Mouse (Mus musculus) midbrain, embryonic 12.5 days (tissue): ENCODE results near the gene Fam186a. TPM values are rescaled to one million over a fixed set of nuclear protein-coding genes. Genes with fewer than 3 reads are reported as not detected.
"Not testable (repeated sequence)": the region's sequence is repeated elsewhere in the genome, so short reads cannot be mapped to it uniquely, and the experiment has no call there.

ENCODE experiments used
- ATAC-seq: fragments of 200-750 bp; cut with Nextera tagmentation; 2 replicates; pipeline ENCODE4 v1.8.0; 2017; ENCODE audit warnings: low read depth, moderate TSS enrichment, moderate library complexity; ENCODE audit not compliant: low FRiP score
- H3K27ac ChIP-seq: fragments of 300-500 bp; sonication (generic); replicated peaks from 2 replicates; pipeline ENCODE4 v1.5.1; 2016; ENCODE audit warnings: mild to moderate bottlenecking
- H3K27me3 ChIP-seq: fragments of 300-500 bp; sonication (generic); 2 replicates; pipeline ENCODE4 v1.6.1; 2016; ENCODE audit warnings: mild to moderate bottlenecking
- H3K36me3 ChIP-seq: fragments of 300-500 bp; sonication (generic); 2 replicates; pipeline ENCODE4 v1.6.1; 2016
- H3K4me1 ChIP-seq: fragments of 300-500 bp; sonication (generic); 2 replicates; pipeline ENCODE4 v1.6.1; 2016
- H3K4me2 ChIP-seq: fragments of 300-500 bp; sonication (generic); replicated peaks from 2 replicates; pipeline ENCODE4 v1.6.1; 2016; ENCODE audit warnings: mild to moderate bottlenecking, moderate library complexity
- H3K4me3 ChIP-seq: fragments of 300-500 bp; sonication (generic); 2 replicates; pipeline ENCODE4 v1.5.1; 2016; ENCODE audit warnings: mild to moderate bottlenecking
- H3K9ac ChIP-seq: fragments of 300-500 bp; sonication (generic); replicated peaks from 2 replicates; pipeline ENCODE4 v1.6.1; 2016; ENCODE audit warnings: mild to moderate bottlenecking, moderate library complexity
- H3K9me3 ChIP-seq: fragments of 300-500 bp; sonication (generic); 2 replicates; pipeline ENCODE4 v1.6.1; 2016; ENCODE audit warnings: mild to moderate bottlenecking
- WGBS: fragments of 180-500 bp; shearing (Covaris S2); methylation state at CpG from one replicate; pipeline ENCODE4 v1.1.7; 2016; 5-methylcytosine and 5-hydroxymethylcytosine counted together
- polyA plus RNA-seq: library from polyadenylated mRNA; unstranded; fragments of >200 nt; fragmentation: Nextera tagmentation; extraction: Ambion mirVana; gene quantifications from 2 replicates; pipeline ENCODE4 v1.2.1, GENCODE M21; 2016

The Fam186a gene
- polyA plus RNA-seq, 1 experiment from 2014 or later = 0.17 TPM

DNA sequence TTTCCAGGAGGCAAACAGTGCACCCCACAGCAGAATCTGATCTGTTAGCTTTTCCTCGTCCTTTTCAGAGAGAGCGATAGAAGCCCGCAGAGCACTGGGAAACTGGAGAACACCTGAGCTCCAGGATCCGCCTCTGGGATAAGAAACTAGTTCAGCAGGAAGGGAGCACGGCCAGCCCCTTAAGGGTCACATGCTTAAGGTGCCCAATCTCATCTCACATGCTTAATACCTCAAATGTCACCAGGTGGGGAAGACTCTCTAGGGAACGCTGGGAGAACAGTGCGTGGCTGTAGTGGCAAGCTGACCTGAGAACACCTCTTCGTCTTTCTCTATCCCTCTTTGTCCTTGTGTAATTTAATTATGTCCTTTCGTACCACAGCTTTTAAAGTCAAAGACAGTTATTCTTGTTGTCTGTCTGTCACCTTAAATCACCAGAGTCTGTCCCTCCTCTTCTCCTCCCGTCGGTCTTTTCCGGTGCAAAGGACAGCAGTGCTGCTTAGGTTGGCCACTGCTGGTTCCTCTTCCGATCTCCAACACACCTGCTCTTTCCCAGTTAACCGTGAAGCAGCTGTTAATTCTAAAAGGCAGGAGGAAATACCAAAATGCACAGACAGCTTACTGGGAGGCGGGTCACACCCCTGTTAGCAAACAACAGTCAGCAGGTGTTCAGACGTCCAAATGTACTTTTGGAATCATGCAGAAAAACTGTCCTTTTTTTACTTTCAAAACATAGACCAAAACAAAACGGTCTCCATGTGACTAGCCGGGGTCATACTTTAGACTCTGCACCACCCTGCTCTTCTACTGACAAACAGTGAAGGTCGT, 76.2 kb downstream of the Fam186a start:
- Histone ChIP-seq H3K4me2 (no peak overlapping the region), H3K36me3 (no peaks in the 10 kb centered on the region), H3K9ac (no peak overlapping the region), H3K4me3 (no peak overlapping the region), H3K27me3 (no peaks in the 10 kb centered on the region; the same call in 1 of the 2 replicates), H3K27ac (no peak overlapping the region), H3K9me3 (no peaks in the 10 kb centered on the region), H3K4me1 (peaks cover 6% of the 10 kb centered on the region; the same call in 1 of the 2 replicates)
- WGBS = 60% methylated on average over 19 of the region's 19 CpGs
- no peak for ATAC-seq

DNA sequence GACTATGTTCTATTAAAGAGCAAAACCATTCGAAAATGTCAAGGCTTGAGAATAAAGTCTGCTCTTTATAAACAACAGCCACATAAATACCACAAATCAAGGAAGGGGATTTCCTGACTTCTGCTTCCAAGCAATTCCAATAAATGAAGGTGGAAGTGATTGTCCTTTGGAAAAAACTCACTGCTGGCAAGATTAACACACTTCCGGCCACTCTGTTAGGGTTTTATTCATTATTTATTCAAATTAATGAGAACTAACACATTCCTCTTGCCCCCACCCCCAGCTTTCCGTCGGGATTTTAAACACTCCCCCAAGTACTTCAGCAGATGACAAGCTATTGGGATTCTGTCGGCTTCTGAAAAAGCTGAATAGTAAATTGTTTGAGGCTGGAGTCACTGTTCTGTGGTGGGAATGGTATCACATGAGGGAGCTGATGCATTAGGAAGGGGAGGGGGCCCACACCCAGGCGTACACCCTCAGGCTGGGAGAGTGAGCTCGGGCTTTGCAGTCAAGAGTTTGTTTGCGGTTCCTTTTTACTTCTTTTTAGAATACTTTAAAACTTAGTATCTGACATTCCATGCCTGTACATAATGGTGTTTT, 77.5 kb downstream of the Fam186a start:
- H3K9ac ChIP-seq = no peak overlapping the region; the same call in 1 of the 2 replicates
- no peaks in the 10 kb centered on the region for H3K36me3 ChIP-seq
- ATAC-seq = no peak
- no peak overlapping the region for H3K4me2 ChIP-seq
- no peaks in the 10 kb centered on the region; the same call in 1 of the 2 replicates for H3K27me3 ChIP-seq
- 54% methylated on average over 8 of the region's 8 CpGs for WGBS
- H3K27ac ChIP-seq = no peak overlapping the region
- H3K9me3 ChIP-seq = no peaks in the 10 kb centered on the region
- H3K4me3 ChIP-seq = no peak overlapping the region
- H3K4me1 ChIP-seq = peaks cover 6% of the 10 kb centered on the region; the same call in 1 of the 2 replicates

DNA sequence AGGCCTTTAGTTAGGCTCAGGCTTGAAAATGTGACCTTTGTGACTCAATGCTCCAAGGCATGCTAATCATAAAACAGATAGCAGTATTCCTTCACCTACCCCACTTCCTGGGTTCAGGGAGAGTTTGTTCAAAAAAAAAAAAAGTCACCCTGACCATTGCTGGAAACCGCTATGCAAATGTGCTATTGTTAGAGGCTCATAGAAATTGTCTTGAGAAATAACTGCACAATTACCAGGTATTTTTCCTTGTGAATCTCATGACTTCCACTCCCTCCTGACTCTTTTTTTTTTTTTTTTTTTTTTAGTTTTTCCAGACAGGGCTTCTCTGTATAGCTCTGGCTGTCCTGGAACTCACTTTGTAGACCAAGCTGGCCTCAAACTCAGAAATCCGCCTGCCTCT, 79.7 kb downstream of the Fam186a start:
- WGBS = 85% methylated on average over 2 of the region's 2 CpGs

DNA sequence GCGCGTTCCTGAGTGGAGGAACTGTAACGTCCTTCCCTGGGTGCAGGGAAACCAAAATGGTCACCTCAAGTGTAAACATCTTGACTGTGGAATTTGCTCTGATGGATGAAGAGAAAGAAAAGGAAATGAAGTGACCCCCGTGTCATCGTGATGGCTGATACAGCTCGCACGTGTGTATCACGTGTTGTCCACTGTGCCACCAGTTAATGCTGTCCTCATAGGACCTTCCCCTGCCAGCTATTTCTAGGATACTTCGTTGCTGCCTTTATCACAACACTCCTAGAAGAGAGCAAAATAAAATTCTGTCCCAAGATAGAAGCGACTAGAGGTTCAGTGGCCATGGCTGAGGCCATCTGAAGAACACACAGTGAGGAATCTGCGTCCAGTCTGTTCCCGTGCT, 82.8 kb downstream of the Fam186a start:
- Histone ChIP-seq H3K4me2 (no peak overlapping the region), H3K4me3 (no peak overlapping the region), H3K9ac (no peak overlapping the region), H3K4me1 (no peaks in the 10 kb centered on the region), H3K36me3 (no peaks in the 10 kb centered on the region), H3K27ac (no peak overlapping the region), H3K9me3 (no peaks in the 10 kb centered on the region), H3K27me3 (no peaks in the 10 kb centered on the region)
- ATAC-seq = no peak
- 90% methylated on average over 12 of the region's 12 CpGs for WGBS

More for the DNA sequence above, 79.7 kb downstream of the Fam186a start:
- not testable (repeated sequence) for H3K4me2 ChIP-seq, H3K9ac ChIP-seq, H3K36me3 ChIP-seq, H3K4me1 ChIP-seq, H3K9me3 ChIP-seq, H3K27ac ChIP-seq, ATAC-seq, H3K4me3 ChIP-seq, H3K27me3 ChIP-seq

DNA sequence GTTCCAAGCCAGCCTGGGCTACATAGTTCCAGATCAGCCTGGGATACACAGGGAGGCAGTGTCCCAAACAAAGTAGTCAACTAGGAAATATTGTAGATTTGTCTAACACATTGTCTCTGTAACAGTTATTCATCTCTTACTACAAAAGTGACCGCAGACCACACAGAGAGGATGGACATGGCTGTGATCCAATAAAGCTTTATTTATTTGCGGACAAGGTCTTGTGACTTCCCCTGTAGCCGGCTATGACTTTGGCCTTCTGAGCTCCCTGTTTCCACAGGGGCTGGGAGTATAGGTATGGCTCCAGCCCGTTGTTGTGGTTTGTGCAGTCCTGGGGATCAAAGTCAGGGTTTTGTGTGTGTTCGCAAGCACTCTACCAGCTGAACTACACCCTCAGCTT, 88.3 kb downstream of the Fam186a start:
- Histone ChIP-seq H3K27ac (no peak overlapping the region), H3K9ac (no peak overlapping the region), H3K9me3 (no peaks in the 10 kb centered on the region), H3K27me3 (peaks cover 4% of the 10 kb centered on the region; the same call in 1 of the 2 replicates), H3K4me3 (no peak overlapping the region), H3K4me1 (peaks cover 14% of the 10 kb centered on the region), H3K36me3 (no peaks in the 10 kb centered on the region), H3K4me2 (no peak overlapping the region)
- ATAC-seq = no peak
- WGBS = 94% methylated on average over 5 of the region's 5 CpGs

DNA sequence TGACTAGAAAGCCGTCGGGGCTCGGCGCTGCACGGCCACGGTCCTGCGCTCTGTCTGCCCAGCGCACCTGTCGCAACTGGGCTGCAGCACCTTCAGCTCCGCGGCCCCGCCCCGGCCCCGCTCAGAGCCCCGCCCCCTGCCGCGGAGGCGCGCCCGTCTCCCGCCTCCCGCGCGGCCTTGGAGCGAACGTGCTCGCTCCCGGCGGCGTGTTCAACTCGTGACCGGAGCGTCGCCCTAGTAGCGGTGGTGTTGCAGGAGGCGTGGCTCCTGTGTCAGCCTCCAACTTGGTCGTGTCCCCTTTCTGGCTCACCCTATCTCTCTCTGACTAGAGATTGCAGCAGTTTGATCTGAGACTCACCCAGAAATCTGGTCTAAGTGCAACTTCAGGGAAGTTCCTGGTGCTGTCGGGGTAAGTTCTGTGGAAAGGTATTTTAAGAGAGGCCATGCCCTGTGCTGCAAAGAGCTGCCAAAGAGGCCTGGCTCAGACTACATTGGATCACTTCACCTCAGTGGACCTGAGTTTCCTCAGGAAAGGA, 91.5 kb downstream of the Fam186a start, which contains the start of gene Lima1:
Gene Lima1 (minus strand): TSS at position 123 of the 536 bp plus-strand sequence.
- H3K4me2 ChIP-seq = peak within 1 kb of the TSS; percentile 94
- H3K27me3 ChIP-seq = peaks cover 7% of the 10 kb centered on the region; the same call in 1 of the 2 replicates
- ATAC-seq = peak; percentile 93
- H3K4me1 ChIP-seq = peaks cover 14% of the 10 kb centered on the region
- no peak within 1 kb of the TSS for H3K27ac ChIP-seq
- H3K9me3 ChIP-seq = no peaks in the 10 kb centered on the region
- peak within 1 kb of the TSS; percentile 72 for H3K9ac ChIP-seq
- H3K4me3 ChIP-seq = peak within 1 kb of the TSS; percentile 71
- no peaks in the 10 kb centered on the region for H3K36me3 ChIP-seq
- 2% methylated on average over 27 of the region's 38 CpGs for WGBS

DNA sequence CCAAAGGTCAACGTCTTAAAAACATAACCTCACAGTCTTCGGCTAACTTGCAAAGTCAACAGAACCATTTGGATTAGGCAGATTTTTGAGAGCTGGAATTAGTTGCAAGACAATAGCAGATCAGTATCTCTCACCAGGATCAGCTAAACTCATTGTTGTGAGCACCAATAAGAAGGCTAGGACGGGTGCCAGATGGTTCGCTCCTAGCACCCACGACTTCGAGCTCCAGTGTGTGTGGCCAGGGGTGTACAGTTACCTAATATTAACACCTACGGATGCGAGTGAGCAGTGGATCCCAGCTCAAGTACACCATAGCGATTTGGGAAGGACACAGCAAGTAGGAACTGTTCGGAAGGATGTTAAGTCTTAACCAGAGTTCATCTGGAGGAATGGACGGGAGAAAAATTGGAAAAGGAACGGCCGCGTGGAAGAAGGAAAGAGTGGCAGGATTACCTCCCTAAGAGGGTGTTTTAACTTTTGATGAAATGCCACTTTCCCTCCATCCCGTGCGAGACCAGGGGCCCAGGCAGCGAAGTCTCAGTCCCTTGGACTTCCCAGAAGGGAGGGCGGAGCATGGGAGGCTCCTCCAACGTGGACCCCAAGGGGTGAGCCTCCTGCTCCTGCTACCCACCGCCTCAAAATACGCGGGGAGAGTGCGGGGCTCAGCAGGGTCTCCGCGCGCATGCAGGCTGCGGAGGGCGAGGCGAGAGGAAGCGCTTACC, 92.1 kb downstream of the Fam186a start:
- Histone ChIP-seq H3K36me3 (no peaks in the 10 kb centered on the region), H3K9ac (peak overlapping the region; percentile 72), H3K4me1 (peaks cover 14% of the 10 kb centered on the region), H3K4me3 (peak overlapping the region; percentile 71), H3K27me3 (peaks cover 7% of the 10 kb centered on the region; the same call in 1 of the 2 replicates), H3K4me2 (peak overlapping the region; percentile 94), H3K9me3 (no peaks in the 10 kb centered on the region), H3K27ac (no peak overlapping the region)
- 3% methylated on average over 30 of the region's 30 CpGs for WGBS
- ATAC-seq = peak; percentile 79; the same call in 1 of the 2 replicates

DNA sequence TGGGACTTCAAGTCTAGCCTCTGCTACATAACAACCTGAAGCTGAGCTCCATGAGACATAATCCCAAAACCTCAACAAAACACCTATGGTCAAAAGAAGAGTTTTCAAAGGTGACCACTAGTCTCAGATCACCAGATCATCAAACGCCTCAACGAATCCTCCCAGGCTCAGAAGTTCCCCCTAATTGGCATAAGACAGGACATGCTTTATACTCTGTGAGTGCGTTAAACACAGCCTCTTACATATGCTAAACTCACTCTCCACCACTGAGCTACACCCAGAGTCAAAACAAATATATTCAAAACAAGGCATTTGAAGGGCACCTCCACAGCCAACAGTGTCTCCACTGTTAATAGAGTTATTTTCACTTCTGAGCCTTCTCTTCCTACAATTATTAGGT, 94.3 kb downstream of the Fam186a start:
- 75% methylated on average over 3 of the region's 3 CpGs for WGBS
- Histone ChIP-seq H3K9ac (no peak overlapping the region), H3K36me3 (no peaks in the 10 kb centered on the region), H3K9me3 (no peaks in the 10 kb centered on the region), H3K27ac (no peak overlapping the region), H3K4me2 (no peak overlapping the region), H3K4me3 (no peak overlapping the region), H3K27me3 (peaks cover 7% of the 10 kb centered on the region; the same call in 1 of the 2 replicates), H3K4me1 (peaks cover 14% of the 10 kb centered on the region)
- ATAC-seq = no peak

Other genes with a start within 250 kb of the Fam186a start
- 0.75 and 0.96 TPM in 2 replicates for gene Gpd1, start 249.5 kb downstream of the Fam186a start, polyA plus RNA-seq
- gene Cox14, start 241.4 kb downstream of the Fam186a start, polyA plus RNA-seq = 156 and 164 TPM in 2 replicates
- 57.4 and 59.6 TPM in 2 replicates for gene Cers5, start 194.2 kb downstream of the Fam186a start, polyA plus RNA-seq
- 25.3 and 27.5 TPM in 2 replicates for gene Lima1, start 91.6 kb downstream of the Fam186a start, polyA plus RNA-seq
- 35.6 and 35.8 TPM in 2 replicates for gene Larp4, start 3.0 kb upstream of the Fam186a start, polyA plus RNA-seq
- 26.6 and 28.4 TPM in 2 replicates for gene Dip2b, start 71.6 kb upstream of the Fam186a start, polyA plus RNA-seq